Mouse (Mus musculus) midbrain, embryonic 11.5 days (tissue): Measurements from ENCODE around the gene Anxa3. TPM values are rescaled to one million over a fixed set of nuclear protein-coding genes. Genes with fewer than 3 reads are reported as not detected.

Experiments
- ATAC-seq: fragments of 200-750 bp; cut with Nextera tagmentation; 2 replicates; pipeline ENCODE4 v1.8.0; 2017; ENCODE audit warnings: moderate TSS enrichment, moderate library complexity; ENCODE audit not compliant: low FRiP score
- DNase-seq: peaks from one replicate; pipeline ENCODE4 v3.0.0; 2015; ENCODE audit warnings: low spot score; ENCODE audit errors: missing footprints
- H3K27ac ChIP-seq: fragments of 300-500 bp; sonication (generic); 2 replicates; pipeline ENCODE4 v1.5.1; 2014; ENCODE audit warnings: low read depth, low read length
- H3K27me3 ChIP-seq: fragments of 300-500 bp; sonication (generic); 2 replicates; pipeline ENCODE4 v1.6.1; 2014; ENCODE audit warnings: mild to moderate bottlenecking, low read length, moderate library complexity, mixed read lengths; ENCODE audit not compliant: control insufficient read depth, insufficient read depth
- H3K36me3 ChIP-seq: fragments of 300-500 bp; sonication (generic); 2 replicates; pipeline ENCODE4 v1.6.1; 2014; ENCODE audit warnings: mild to moderate bottlenecking, low read length, moderate library complexity, mixed read lengths; ENCODE audit not compliant: control insufficient read depth, insufficient read depth
- H3K4me1 ChIP-seq: fragments of 300-500 bp; sonication (generic); 2 replicates; pipeline ENCODE4 v1.6.1; 2014; ENCODE audit warnings: low read length; ENCODE audit not compliant: control insufficient read depth, insufficient read depth
- H3K4me2 ChIP-seq: fragments of 300-500 bp; sonication (generic); 2 replicates; pipeline ENCODE4 v1.6.1; 2014; ENCODE audit warnings: mild to moderate bottlenecking, moderate library complexity
- H3K4me3 ChIP-seq: fragments of 300-500 bp; sonication (generic); 2 replicates; pipeline ENCODE4 v1.5.1; 2014; ENCODE audit warnings: low read depth, low read length
- H3K9ac ChIP-seq: fragments of 300-500 bp; sonication (generic); 2 replicates; pipeline ENCODE4 v1.6.1; 2014; ENCODE audit warnings: low read length
- H3K9me3 ChIP-seq: fragments of 300-500 bp; sonication (generic); 2 replicates; pipeline ENCODE4 v1.6.1; 2016; ENCODE audit warnings: low read length; ENCODE audit not compliant: control insufficient read depth
- WGBS: fragments of 180-500 bp; shearing (Covaris S2); extraction: QIAGEN DNeasy Blood & Tissue Kit; methylation state at CpG from one replicate; pipeline ENCODE4 v1.1.7; 2014; 5-methylcytosine and 5-hydroxymethylcytosine counted together
- polyA plus RNA-seq: library from polyadenylated mRNA; unstranded; fragments of >200 nt; fragmentation: Nextera tagmentation; extraction: Ambion mirVana; gene quantifications from 2 replicates; pipeline ENCODE4 v1.2.1, GENCODE M21; 2014

The Anxa3 gene
- polyA plus RNA-seq, 1 experiment from 2014 or later, result 52.7 TPM

GRCm38 (mm10) chr5:96885202-96885601 is 92.1 kb downstream of the Anxa3 start:
- 90% methylated on average over 6 of the region's 7 CpGs for whole genome bisulfite sequencing

GRCm38 (mm10) chr5:96888396-96888795 is 95.3 kb downstream of the Anxa3 start:
- Histone ChIP-seq H3K4me1 (no peaks in the 10 kb centered on the region), H3K9me3 (no peaks in the 10 kb centered on the region), H3K36me3 (no peaks in the 10 kb centered on the region), H3K4me3 (no peak overlapping the region), H3K9ac (no peak overlapping the region), H3K27me3 (no peaks in the 10 kb centered on the region), H3K27ac (no peak overlapping the region), H3K4me2 (no peak overlapping the region)
- DNase-seq (no peak), ATAC-seq (no peak)
- WGBS, result 92% methylated on average over 3 of the region's 3 CpGs

More at GRCm38 (mm10) chr5:96885202-96885601, 92.1 kb downstream of the Anxa3 start:
- ATAC-seq (no peak), DNase-seq (no peak)
- Histone ChIP-seq H3K36me3 (no peaks in the 10 kb centered on the region), H3K27ac (no peak overlapping the region), H3K9ac (no peak overlapping the region), H3K27me3 (no peaks in the 10 kb centered on the region), H3K4me2 (no peak overlapping the region), H3K9me3 (no peaks in the 10 kb centered on the region), H3K4me3 (no peak overlapping the region), H3K4me1 (no peaks in the 10 kb centered on the region)

GRCm38 (mm10) chr5:96890367-96890766 is 97.2 kb downstream of the Anxa3 start:
- no peaks in the 10 kb centered on the region for H3K36me3 ChIP-seq
- no peak for DNase-seq
- no peaks in the 10 kb centered on the region for H3K9me3 ChIP-seq
- ATAC-seq, result no peak
- no peak overlapping the region for H3K4me2 ChIP-seq
- no peaks in the 10 kb centered on the region for H3K4me1 ChIP-seq
- no peaks in the 10 kb centered on the region for H3K27me3 ChIP-seq
- H3K4me3 ChIP-seq, result no peak overlapping the region
- 83% methylated on average over 5 of the region's 5 CpGs for WGBS
- H3K27ac ChIP-seq, result no peak overlapping the region
- no peak overlapping the region for H3K9ac ChIP-seq

Other genes with a start within 250 kb of the Anxa3 start
- gene Bmp2k, start 204.3 kb downstream of the Anxa3 start, polyA plus RNA-seq, result 10.3 and 10.5 TPM in 2 replicates